Mouse (Mus musculus) MEL (cell line): ENCODE data around the gene Ehbp1l1. TPM values are rescaled to one million over a fixed set of nuclear protein-coding genes. Genes with fewer than 3 reads are reported as not detected.

Experiments used
- DNase-seq: peaks from one replicate; pipeline ENCODE4 v3.0.0; 2011; ENCODE audit warnings: low read depth, low spot score
- H3K27ac ChIP-seq: 2 replicates; pipeline ENCODE4 v1.5.1; 2012; ENCODE audit warnings: low read depth, mild to moderate bottlenecking, control low read depth, low read length, moderate library complexity; ENCODE audit not compliant: control insufficient read depth
- H3K27me3 ChIP-seq, 2 experiments: fragments of 150-350 bp in 1 of 2; sonication (generic) in 1 of 2; 2 replicates each; pipeline ENCODE4 v1.6.1; 2012; ENCODE audit warnings: low read length in 2 of 2, mild to moderate bottlenecking in 2 of 2, improper control_type of control experiment in 1 of 2, moderate library complexity in 1 of 2; ENCODE audit not compliant: insufficient read depth in 2 of 2, control insufficient read depth in 1 of 2
- H3K36me3 ChIP-seq, 2 experiments: 2 replicates each; pipeline ENCODE4 v1.6.1; 2012 to 2014; ENCODE audit warnings: low read length in 2 of 2, improper control_type of control experiment in 1 of 2, inconsistent platforms in 1 of 2, mild to moderate bottlenecking in 1 of 2; ENCODE audit not compliant: insufficient read depth in 2 of 2, control insufficient read depth in 1 of 2
- H3K4me1 ChIP-seq, 2 experiments: fragments of 150-350 bp in 1 of 2; sonication (generic) in 1 of 2; 2 replicates each; pipeline ENCODE4 v1.6.1; 2012; ENCODE audit warnings: low read length in 2 of 2, improper control_type of control experiment in 1 of 2, mild to moderate bottlenecking in 1 of 2; ENCODE audit not compliant: insufficient read depth in 2 of 2, control insufficient read depth in 1 of 2
- H3K4me3 ChIP-seq, 2 experiments: fragments of 150-350 bp in 1 of 2; sonication (generic) in 1 of 2; 2 replicates each; pipeline ENCODE4 v1.5.1; 2012; ENCODE audit warnings: low read depth in 2 of 2, low read length in 2 of 2, mild to moderate bottlenecking in 2 of 2, moderate library complexity in 2 of 2, control low read depth in 1 of 2, improper control_type of control experiment in 1 of 2; ENCODE audit not compliant: control insufficient read depth in 1 of 2, insufficient read depth in 1 of 2
- H3K79me2 ChIP-seq: 2 replicates; pipeline ENCODE4 v1.6.1; 2012; ENCODE audit warnings: mild to moderate bottlenecking, low read length, moderate library complexity; ENCODE audit not compliant: control insufficient read depth, poor library complexity, insufficient read depth
- H3K9ac ChIP-seq: 2 replicates; pipeline ENCODE4 v1.6.1; 2012; ENCODE audit warnings: low read depth, mild to moderate bottlenecking, control low read depth, low read length, moderate library complexity; ENCODE audit not compliant: control insufficient read depth, poor library complexity, severe bottlenecking
- H3K9me3 ChIP-seq: fragments of 150-350 bp; sonication (generic); replicated peaks from 2 replicates; pipeline ENCODE4 v1.6.1; 2012; ENCODE audit warnings: mild to moderate bottlenecking, low read length, improper control_type of control experiment, moderate library complexity; ENCODE audit not compliant: insufficient read depth
- CHD1 ChIP-seq: IDR thresholded peaks from 2 replicates; pipeline ENCODE4 v1.6.1; 2012; ENCODE audit warnings: low read depth, mild to moderate bottlenecking, inconsistent platforms, low read length, improper control_type of control experiment
- CHD2 ChIP-seq: IDR thresholded peaks from 2 replicates; pipeline ENCODE4 v1.6.1; 2011; ENCODE audit warnings: low read length, improper control_type of control experiment
- CTCF ChIP-seq, 3 experiments: IDR thresholded peaks in 2 of 3; conservative IDR thresholded peaks in 1 of 3; 2 replicates each; pipeline ENCODE4 v1.5.1; 2011 to 2012; ENCODE audit warnings: low read length in 3 of 3, low read depth in 2 of 3, mild to moderate bottlenecking in 2 of 3, improper control_type of control experiment in 1 of 3, inconsistent platforms in 1 of 3, mixed read lengths in 1 of 3, moderate library complexity in 1 of 3; ENCODE audit not compliant: control insufficient read depth in 1 of 3, insufficient read depth in 1 of 3, poor library complexity in 1 of 3, severe bottlenecking in 1 of 3
- ELF1 ChIP-seq: IDR thresholded peaks from 2 replicates; pipeline ENCODE4 v1.6.1; 2014; ENCODE audit warnings: low read depth, mild to moderate bottlenecking, inconsistent platforms, low read length, improper control_type of control experiment, moderate library complexity
- EP300 ChIP-seq, 2 experiments: IDR thresholded peaks; 2 replicates each; pipeline ENCODE4 v1.6.1; 2011; ENCODE audit warnings: improper control_type of control experiment in 2 of 2, low read length in 2 of 2, low read depth in 1 of 2, mild to moderate bottlenecking in 1 of 2
- ETS1 ChIP-seq: IDR thresholded peaks from 2 replicates; pipeline ENCODE4 v1.6.1; 2012; ENCODE audit warnings: low read depth, mild to moderate bottlenecking, inconsistent platforms, low read length, improper control_type of control experiment, moderate library complexity
- HCFC1 ChIP-seq: IDR thresholded peaks from 2 replicates; pipeline ENCODE4 v1.6.1; 2012; ENCODE audit warnings: low read depth, mild to moderate bottlenecking, inconsistent platforms, low read length, improper control_type of control experiment, moderate library complexity
- MAFK ChIP-seq: IDR thresholded peaks from 2 replicates; pipeline ENCODE4 v1.6.1; 2011; ENCODE audit warnings: low read depth, mild to moderate bottlenecking, low read length, improper control_type of control experiment, borderline replicate concordance
- MAX ChIP-seq: IDR thresholded peaks from 2 replicates; pipeline ENCODE4 v1.6.1; 2011; ENCODE audit warnings: low read length, improper control_type of control experiment
- MAZ ChIP-seq: IDR thresholded peaks from 2 replicates; pipeline ENCODE4 v1.6.1; 2012; ENCODE audit warnings: low read depth, mild to moderate bottlenecking, inconsistent platforms, low read length, improper control_type of control experiment
- MEF2A ChIP-seq: IDR thresholded peaks from 2 replicates; pipeline ENCODE4 v1.6.1; 2014; ENCODE audit warnings: low read depth, mild to moderate bottlenecking, inconsistent platforms, low read length, improper control_type of control experiment; ENCODE audit not compliant: poor library complexity, insufficient replicate concordance, severe bottlenecking; ENCODE audit errors: extremely low read depth
- MXI1 ChIP-seq: IDR thresholded peaks from 2 replicates; pipeline ENCODE4 v1.6.1; 2011; ENCODE audit warnings: mild to moderate bottlenecking, low read depth, low read length, improper control_type of control experiment
- NELFE ChIP-seq: IDR thresholded peaks from 2 replicates; pipeline ENCODE4 v1.6.1; 2011; ENCODE audit warnings: low read depth, low read length, improper control_type of control experiment
- POLR2A ChIP-seq, 2 experiments: IDR thresholded peaks; 2 replicates each; pipeline ENCODE4 v1.6.1; 2011 to 2012; ENCODE audit warnings: low read length in 2 of 2, mild to moderate bottlenecking in 2 of 2, control low read depth in 1 of 2, improper control_type of control experiment in 1 of 2, low read depth in 1 of 2, moderate library complexity in 1 of 2; ENCODE audit not compliant: control insufficient read depth in 1 of 2, insufficient read depth in 1 of 2, poor library complexity in 1 of 2
- POLR2AphosphoS2 ChIP-seq: IDR thresholded peaks from 2 replicates; pipeline ENCODE4 v1.6.1; 2011; ENCODE audit warnings: low read length, improper control_type of control experiment
- RCOR1 ChIP-seq: IDR thresholded peaks from 2 replicates; pipeline ENCODE4 v1.6.1; 2012; ENCODE audit warnings: low read depth, mild to moderate bottlenecking, inconsistent platforms, low read length, improper control_type of control experiment
- SIN3A ChIP-seq: IDR thresholded peaks from 2 replicates; pipeline ENCODE4 v1.6.1; 2012; ENCODE audit warnings: low read length, improper control_type of control experiment, inconsistent platforms
- SMC3 ChIP-seq: IDR thresholded peaks from 2 replicates; pipeline ENCODE4 v1.6.1; 2011; ENCODE audit warnings: low read depth, low read length, improper control_type of control experiment
- TBP ChIP-seq: IDR thresholded peaks from 2 replicates; pipeline ENCODE4 v1.8.0; 2011; ENCODE audit warnings: low read depth, low read length, improper control_type of control experiment
- TCF12 ChIP-seq: IDR thresholded peaks from 2 replicates; pipeline ENCODE4 v1.6.1; 2014; ENCODE audit warnings: low read depth, mild to moderate bottlenecking, inconsistent platforms, low read length, improper control_type of control experiment, moderate library complexity
- UBTF ChIP-seq: IDR thresholded peaks from 2 replicates; pipeline ENCODE4 v1.6.1; 2012; ENCODE audit warnings: low read depth, mild to moderate bottlenecking, inconsistent platforms, low read length, improper control_type of control experiment, moderate library complexity, borderline replicate concordance; ENCODE audit not compliant: insufficient read depth
- USF2 ChIP-seq, 2 experiments: IDR thresholded peaks; 2 replicates each; pipeline ENCODE4 v1.6.1; 2011 to 2012; ENCODE audit warnings: improper control_type of control experiment in 2 of 2, low read length in 2 of 2, borderline replicate concordance in 1 of 2, inconsistent platforms in 1 of 2, low read depth in 1 of 2, mild to moderate bottlenecking in 1 of 2; ENCODE audit not compliant: insufficient read depth in 1 of 2
- ZKSCAN1 ChIP-seq: IDR thresholded peaks from 2 replicates; pipeline ENCODE4 v1.6.1; 2012; ENCODE audit warnings: low read depth, mild to moderate bottlenecking, inconsistent platforms, low read length, improper control_type of control experiment, moderate library complexity
- ZMIZ1 ChIP-seq: IDR thresholded peaks from 2 replicates; pipeline ENCODE4 v1.6.1; 2012; ENCODE audit warnings: low read depth, mild to moderate bottlenecking, inconsistent platforms, low read length, improper control_type of control experiment, moderate library complexity
- polyA plus RNA-seq, 2 experiments: library from polyadenylated mRNA; stranded (reverse) in 1 of 2; unstranded in 1 of 2; fragments of >175 nt in 1 of 2; fragments of >200 nt in 1 of 2; gene quantifications; 2 replicates each; pipeline versions ENCODE4 v1.2.1 to v1.2.4; 2012; ENCODE audit warnings: low replicate concordance in 2 of 2, low read depth in 1 of 2; ENCODE audit not compliant: insufficient read length in 2 of 2, insufficient read depth in 1 of 2, missing spikeins in 1 of 2
- total RNA-seq: library from RNA; depleted of rRNA; stranded (reverse); fragments of 300-350 nt; gene quantifications from 2 replicates; pipeline ENCODE4 v1.2.3, GENCODE M21; 2012

Gene Ehbp1l1
- total and polyA plus RNA-seq, 3 experiments: 63.2 to 113 (median 77.3) TPM

GRCm38 (mm10) chr19:5731264-5731978 is 5.3 kb upstream of the Ehbp1l1 start (continued):
- peak; percentile 85; the same call in 1 of the 2 replicates for TF ChIP-seq MAZ
- TF ChIP-seq POLR2AphosphoS2: peak; percentile 83
- no peak for TF ChIP-seq MAFK

- Histone ChIP-seq H3K79me2 (peaks cover 34% of the 10 kb centered on the region), H3K27ac (no peak overlapping the region), H3K36me3 (peaks cover 0 to 20% of the 10 kb centered on the region in 2 experiments; a peak in 2 of 4 replicates), H3K4me3 (peak overlapping the region; percentile 66 to 89), H3K4me1 (peaks cover 0 to 38% of the 10 kb centered on the region in 2 experiments; a peak in 2 of 4 replicates)
- TF ChIP-seq SIN3A: no peak
- TF ChIP-seq, all 39 proteins: peak for 0
- H3K27me3 ChIP-seq: no peaks in the 10 kb centered on the region
- peak overlapping the region; percentile 82 for H3K9ac ChIP-seq
- DNase-seq: no peak
- no peaks in the 10 kb centered on the region for H3K9me3 ChIP-seq
These were observed 4.4 kb upstream of the Ehbp1l1 start for GRCm38 (mm10) chr19:5730314-5731186.

- peak; percentile 72 for TF ChIP-seq HCFC1
- TF ChIP-seq RCOR1: no peak
- no peak for TF ChIP-seq CHD1
- TF ChIP-seq ETS1: no peak
- peak; percentile 71 for TF ChIP-seq MXI1
- no peak for TF ChIP-seq CTCF (IDR thresholded peaks at IDR 0.05 in 2 of 3, conservative IDR thresholded peaks at IDR 0.05 in 1 of 3; ENCODE audit: control insufficient read depth in 1 of 3, insufficient read depth in 1 of 3, low read depth in 2 of 3, low read length in 3 of 3, poor library complexity in 1 of 3, severe bottlenecking in 1 of 3)
- no peak for TF ChIP-seq UBTF
- no peak for TF ChIP-seq USF2 (IDR thresholded peaks at IDR 0.05; ENCODE audit: borderline replicate concordance in 1 of 2, insufficient read depth in 1 of 2, low read depth in 1 of 2, low read length in 2 of 2)
- peak; percentile 44; the same call in 1 of the 2 replicates for TF ChIP-seq TCF12
- TF ChIP-seq CHD2: no peak; the same call in 1 of the 2 replicates
- TF ChIP-seq NELFE: peak; percentile 72
- TF ChIP-seq POLR2AphosphoS2: peak; percentile 99
- TF ChIP-seq MEF2A: no peak
- TF ChIP-seq POLR2A (IDR thresholded peaks at IDR 0.05; ENCODE audit: control insufficient read depth in 1 of 2, insufficient read depth in 1 of 2, low read depth in 1 of 2, low read length in 2 of 2, poor library complexity in 1 of 2): peak; percentile 77 to 87; a peak in 3 of 4 replicates
- peak; percentile 38; the same call in 1 of the 2 replicates for TF ChIP-seq MAX
- no peak for TF ChIP-seq EP300 (IDR thresholded peaks at IDR 0.05; ENCODE audit: low read depth in 1 of 2, low read length in 2 of 2)
- TF ChIP-seq SMC3: peak; percentile 17; the same call in 1 of the 2 replicates
- peak; percentile 89 for TF ChIP-seq ZMIZ1
- TF ChIP-seq ZKSCAN1: 0 out of 2 replicates have a peak, but pooled peaks have one; percentile 31
- peak; percentile 58 for TF ChIP-seq TBP
- peak; percentile 64; the same call in 1 of the 2 replicates for TF ChIP-seq MAZ
- peak; percentile 97 for TF ChIP-seq SIN3A
- TF ChIP-seq ELF1: peak; percentile 62; the same call in 1 of the 2 replicates
- peaks cover 45% of the 10 kb centered on the region for H3K79me2 ChIP-seq
- H3K36me3 ChIP-seq: peaks cover 0 to 20% of the 10 kb centered on the region in 2 experiments; a peak in 2 of 4 replicates
- no peaks in the 10 kb centered on the region for H3K27me3 ChIP-seq
- H3K4me3 ChIP-seq: peak within 1 kb of the TSS; percentile 68 to 74
- H3K9ac ChIP-seq: peak within 1 kb of the TSS; percentile 85
- no peaks in the 10 kb centered on the region for H3K9me3 ChIP-seq
- peaks cover 0 to 38% of the 10 kb centered on the region in 2 experiments; a peak in 3 of 4 replicates for H3K4me1 ChIP-seq
- peak within 1 kb of the TSS; percentile 95 for H3K27ac ChIP-seq
- peak; percentile 89 for DNase-seq
These were observed 3.3 kb upstream of the Ehbp1l1 start, which contains the start of gene Fam89b for GRCm38 (mm10) chr19:5729444-5729815. TSS of gene Fam89b (minus strand) at chr19:5729653.
